Mouse (Mus musculus) bone marrow, adult 2 months (tissue): Measurements from ENCODE around the gene Cog1. TPM values are rescaled to one million over a fixed set of nuclear protein-coding genes. Genes with fewer than 3 reads are reported as not detected.

Source experiments
- H3K27ac ChIP-seq: fragments of 200-500 bp; 2 replicates; pipeline ENCODE4 v1.5.1; 2012; ENCODE audit warnings: low read depth, mild to moderate bottlenecking, control low read depth, inconsistent platforms, low read length; ENCODE audit not compliant: control insufficient read depth, poor library complexity, insufficient read depth
- H3K4me1 ChIP-seq: fragments of 200-500 bp; 2 replicates; pipeline ENCODE4 v1.6.1; 2011; ENCODE audit warnings: low read length; ENCODE audit not compliant: control insufficient read depth, insufficient read depth
- H3K4me3 ChIP-seq: fragments of 200-500 bp; replicated peaks from 2 replicates; pipeline ENCODE3; 2011; ENCODE audit warnings: mild to moderate bottlenecking, low read depth, low read length, control low read depth; ENCODE audit not compliant: control insufficient read depth
- CTCF ChIP-seq: fragments of 200-500 bp; IDR thresholded peaks from 2 replicates; pipeline ENCODE4 v1.5.1; 2011; ENCODE audit warnings: low read length, control low read depth; ENCODE audit not compliant: control insufficient read depth, insufficient read depth
- POLR2A ChIP-seq: fragments of 200-500 bp; IDR thresholded peaks from 2 replicates; pipeline ENCODE4 v1.6.1; 2011; ENCODE audit warnings: low read depth, mild to moderate bottlenecking, control low read depth, low read length, borderline replicate concordance; ENCODE audit not compliant: control insufficient read depth
- WGBS: fragments of 180-500 bp; shearing (Covaris S2); methylation state at CpG from one replicate; pipeline ENCODE4 v1.1.7; 2018; 5-methylcytosine and 5-hydroxymethylcytosine counted together
- polyA plus RNA-seq: library from polyadenylated mRNA; stranded (reverse); fragments of >200 nt; gene quantifications from 2 replicates; pipeline ENCODE4 v1.2.4, GENCODE M21; 2011; ENCODE audit warnings: low replicate concordance; ENCODE audit not compliant: missing spikeins, insufficient read depth, insufficient read length

Gene Cog1
- polyA plus RNA-seq, 1 experiment, result 57.0 TPM

GRCm38 (mm10) chr11:113691318-113691717 is 42.3 kb downstream of the Cog1 start:
- no peak overlapping the region for H3K27ac ChIP-seq
- H3K4me3 ChIP-seq, result no peak overlapping the region
- TF ChIP-seq POLR2A (no peak), CTCF (no peak)
- WGBS, result 80% methylated on average over 5 of the region's 5 CpGs
- H3K4me1 ChIP-seq, result no peaks in the 10 kb centered on the region; the same call in 1 of the 2 replicates

GRCm38 (mm10) chr11:113691851-113692250 is 42.9 kb downstream of the Cog1 start:
- no peak overlapping the region for H3K27ac ChIP-seq
- no peak for TF ChIP-seq CTCF
- no peak for TF ChIP-seq POLR2A

GRCm38 (mm10) chr11:113697571-113697970 is 48.6 kb downstream of the Cog1 start:
- Histone ChIP-seq H3K27ac (no peak overlapping the region), H3K4me1 (no peaks in the 10 kb centered on the region), H3K4me3 (no peak overlapping the region)
- TF ChIP-seq CTCF, result no peak
- TF ChIP-seq POLR2A, result no peak
- 85% methylated on average over 5 of the region's 5 CpGs for WGBS

More at GRCm38 (mm10) chr11:113691851-113692250, 42.9 kb downstream of the Cog1 start:
- no peak overlapping the region for H3K4me3 ChIP-seq
- no peaks in the 10 kb centered on the region; the same call in 1 of the 2 replicates for H3K4me1 ChIP-seq
- WGBS, result 58% methylated on average over 3 of the region's 3 CpGs

- H3K4me3 ChIP-seq, result no peak overlapping the region
Observed at GRCm38 (mm10) chr11:113698013-113698545, 49.1 kb downstream of the Cog1 start.

GRCm38 (mm10) chr11:113699643-113700042 is 50.7 kb downstream of the Cog1 start:
- H3K27ac ChIP-seq, result no peak overlapping the region
- 76% methylated on average over 7 of the region's 7 CpGs for WGBS

More at GRCm38 (mm10) chr11:113698013-113698545, 49.1 kb downstream of the Cog1 start:
- 85% methylated on average over 12 of the region's 12 CpGs for WGBS
- TF ChIP-seq POLR2A (no peak), CTCF (no peak)
- Histone ChIP-seq H3K27ac (no peak overlapping the region), H3K4me1 (no peaks in the 10 kb centered on the region)

GRCm38 (mm10) chr11:113703758-113704157 is 54.8 kb downstream of the Cog1 start:
- TF ChIP-seq CTCF (peak; percentile 100), POLR2A (no peak)
- no peaks in the 10 kb centered on the region for H3K4me1 ChIP-seq
- H3K4me3 ChIP-seq, result no peak overlapping the region
- WGBS, result 31% methylated on average over 5 of the region's 5 CpGs
- H3K27ac ChIP-seq, result no peak overlapping the region

More at GRCm38 (mm10) chr11:113699643-113700042, 50.7 kb downstream of the Cog1 start:
- Histone ChIP-seq H3K4me1 (no peaks in the 10 kb centered on the region), H3K4me3 (no peak overlapping the region)
- no peak for TF ChIP-seq CTCF

GRCm38 (mm10) chr11:113705966-113706652 is 57.1 kb downstream of the Cog1 start:
- Histone ChIP-seq H3K4me1 (no peaks in the 10 kb centered on the region), H3K27ac (no peak overlapping the region), H3K4me3 (no peak overlapping the region)
- no peak for TF ChIP-seq POLR2A
- TF ChIP-seq CTCF, result no peak
- WGBS, result 56% methylated on average over 15 of the region's 15 CpGs

- Histone ChIP-seq H3K4me1 (no peaks in the 10 kb centered on the region), H3K4me3 (no peak overlapping the region), H3K27ac (no peak overlapping the region)
- no peak for TF ChIP-seq POLR2A
- TF ChIP-seq CTCF, result no peak
- 89% methylated on average over 19 of the region's 19 CpGs for WGBS
Observed at GRCm38 (mm10) chr11:113708629-113709213, 59.8 kb downstream of the Cog1 start.

GRCm38 (mm10) chr11:113709272-113709671 is 60.3 kb downstream of the Cog1 start:
- H3K27ac ChIP-seq, result no peak overlapping the region
- H3K4me1 ChIP-seq, result no peaks in the 10 kb centered on the region
- TF ChIP-seq POLR2A (no peak), CTCF (no peak)
- WGBS, result 84% methylated on average over 15 of the region's 15 CpGs
- no peak overlapping the region for H3K4me3 ChIP-seq
